ENCODE assay signal across 19 mouse cellular contexts in the genomic region with DNA sequence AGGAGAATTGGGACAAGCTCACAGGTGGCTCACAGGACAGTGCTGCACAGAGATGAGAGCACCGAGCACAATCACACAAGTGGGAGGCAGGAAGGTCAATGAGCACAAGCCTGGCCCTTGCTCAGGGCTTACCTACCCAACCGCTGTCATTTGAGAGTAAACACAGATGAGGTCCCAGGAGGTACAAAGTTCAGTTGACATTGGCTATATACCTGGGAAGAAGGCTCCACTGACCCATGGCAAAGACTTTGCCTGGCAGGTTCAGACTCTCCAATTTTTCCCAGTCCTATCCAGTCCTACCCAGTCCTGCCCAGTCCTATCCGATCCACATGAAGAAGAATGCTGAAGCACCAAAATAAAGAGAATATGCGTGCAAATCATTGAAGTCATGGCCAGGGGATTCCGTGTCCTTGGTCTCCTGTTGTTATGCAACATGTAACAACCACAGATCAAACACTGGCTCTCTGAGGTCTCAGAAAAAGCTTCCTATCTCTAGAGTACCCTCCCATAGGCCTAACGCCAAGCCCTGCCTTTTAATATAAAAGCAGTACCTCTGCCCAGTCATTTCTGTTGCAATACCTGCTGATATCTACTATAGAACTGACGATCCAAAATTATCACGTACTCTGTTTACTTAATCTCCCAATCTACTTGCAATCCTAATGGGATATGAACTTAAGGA. TPM values are rescaled to one million over a fixed set of nuclear protein-coding genes. Genes with fewer than 3 reads are reported as not detected.
A peak's percentile ranks its signal among the peaks of the same experiment; 100 is the strongest.
DNase-seq lines count a peak whose midpoint lies in the region; ATAC-seq and TF ChIP-seq lines count a peak whose summit lies in the region.
"Had no signal": no experiment of that assay in that cellular context is flagged by ENCODE, and none has a peak within 500 bp of the region (broad histone marks: within the 10 kb centered on the region; RNA-seq: fewer than 3 reads in every experiment).

No protein-coding gene starts in this region.

- ATAC-seq in intestine, embryonic 14.5 days (replicated peaks; ENCODE audit: low FRiP score, low TSS enrichment, low read depth), result 0 out of 2 replicates have a peak, but pooled peaks have one; percentile 53
- peak; percentile 76 for ATAC-seq in intestine, postnatal 0 days
- peak; percentile 65; the same call in 1 of the 2 replicates for ATAC-seq in stomach, embryonic 15.5 days (ENCODE audit: insufficient read depth, low FRiP score, low read depth)
- ATAC-seq in midbrain, embryonic 13.5 days, result no peak
- ATAC-seq: CD4-positive, CD25-positive, alpha-beta regulatory T cell, adult 4 months; forebrain, embryonic 16.5 days had no signal

- WGBS in intestine, embryonic 14.5 days, result 78% methylated on average over 8 of the region's 8 CpGs
- WGBS in intestine, postnatal 0 days, result 51% methylated on average over 8 of the region's 8 CpGs
- 21% methylated on average over 8 of the region's 8 CpGs for WGBS in liver, adult 2 months
- 77% methylated on average over 8 of the region's 8 CpGs for WGBS in stomach, embryonic 15.5 days
- 90% methylated on average over 8 of the region's 8 CpGs for WGBS in midbrain, embryonic 13.5 days

- no peaks in the 10 kb centered on the region for H3K9me3 ChIP-seq in intestine, embryonic 14.5 days (ENCODE audit: control insufficient read depth, low read length)
- H3K9me3 ChIP-seq in intestine, postnatal 0 days (ENCODE audit: control insufficient read depth), result no peaks in the 10 kb centered on the region
- no peaks in the 10 kb centered on the region for H3K9me3 ChIP-seq in stomach, embryonic 15.5 days
- H3K9me3 ChIP-seq in midbrain, embryonic 13.5 days, result no peaks in the 10 kb centered on the region
- H3K9me3 ChIP-seq: hindbrain, embryonic 13.5 days; limb, embryonic 15.5 days had no signal

- no peak for DNase-seq in intestine, embryonic 14.5 days (ENCODE audit: low spot score)
- peak; percentile 100 for DNase-seq in liver, adult 2 months (ENCODE audit: extremely low read depth, low read depth, low spot score)
- no peak for DNase-seq in lung, postnatal 36 days
- no peak for DNase-seq in cerebellum, adult 9-10 months
- DNase-seq: adrenal gland, postnatal 14 days; cerebellum, adult 9-11 months; heart, adult 18-20 months; lung, postnatal 4 days; thymus, adult 2 months had no signal

- H3K79me2 ChIP-seq in liver, adult 2 months (ENCODE audit: control insufficient read depth, insufficient read depth, low read length), result peaks cover 21% of the 10 kb centered on the region; the same call in 1 of the 2 replicates

- H3K36me3 ChIP-seq in intestine, embryonic 14.5 days (ENCODE audit: control insufficient read depth, insufficient read depth, low read length), result no peaks in the 10 kb centered on the region
- H3K36me3 ChIP-seq in intestine, postnatal 0 days (ENCODE audit: control insufficient read depth, insufficient read depth), result no peaks in the 10 kb centered on the region
- no peaks in the 10 kb centered on the region for H3K36me3 ChIP-seq in liver, adult 2 months (ENCODE audit: control insufficient read depth, insufficient read depth, low read length)
- H3K36me3 ChIP-seq in stomach, embryonic 15.5 days, result no peaks in the 10 kb centered on the region
- no peaks in the 10 kb centered on the region for H3K36me3 ChIP-seq in midbrain, embryonic 13.5 days
- H3K36me3 ChIP-seq: hindbrain, embryonic 13.5 days; limb, embryonic 15.5 days had no signal

- no peak overlapping the region for H3K27ac ChIP-seq in intestine, embryonic 14.5 days (ENCODE audit: low read depth)
- no peak overlapping the region for H3K27ac ChIP-seq in intestine, postnatal 0 days (ENCODE audit: low read depth, low read length)
- peak overlapping the region; percentile 89 for H3K27ac ChIP-seq in liver, adult 2 months (replicated peaks; ENCODE audit: insufficient read depth, low read depth, low read length)
- H3K27ac ChIP-seq in stomach, embryonic 15.5 days, result no peak overlapping the region
- no peak overlapping the region for H3K27ac ChIP-seq in midbrain, embryonic 13.5 days
- H3K27ac ChIP-seq: hindbrain, embryonic 13.5 days; limb, embryonic 15.5 days had no signal

- no peak for TF ChIP-seq POLR2A in liver, adult 2 months (IDR thresholded peaks at IDR 0.05; ENCODE audit: extremely low read depth, insufficient read depth, low read length)

- no peak overlapping the region for H3K4me2 ChIP-seq in intestine, embryonic 14.5 days (ENCODE audit: low read length)
- H3K4me2 ChIP-seq in intestine, postnatal 0 days (replicated peaks; ENCODE audit: low read depth), result peak overlapping the region; percentile 1; the same call in 1 of the 2 replicates
- H3K4me2 ChIP-seq in stomach, embryonic 15.5 days, result no peak overlapping the region
- H3K4me2 ChIP-seq in midbrain, embryonic 13.5 days (replicated peaks), result no peak overlapping the region
- H3K4me2 ChIP-seq: hindbrain, embryonic 13.5 days; limb, embryonic 15.5 days; midbrain, embryonic 11.5 days had no signal

- no peaks in the 10 kb centered on the region for H3K27me3 ChIP-seq in intestine, embryonic 14.5 days (replicated peaks; ENCODE audit: control insufficient read depth, insufficient read depth, low read length)
- no peaks in the 10 kb centered on the region for H3K27me3 ChIP-seq in intestine, postnatal 0 days (replicated peaks; ENCODE audit: control insufficient read depth, insufficient read depth, low read length)
- H3K27me3 ChIP-seq in liver, adult 2 months (ENCODE audit: control insufficient read depth, insufficient read depth, low read length), result no peaks in the 10 kb centered on the region
- no peaks in the 10 kb centered on the region for H3K27me3 ChIP-seq in stomach, embryonic 15.5 days (replicated peaks)
- H3K27me3 ChIP-seq in midbrain, embryonic 13.5 days, result no peaks in the 10 kb centered on the region
- H3K27me3 ChIP-seq: hindbrain, embryonic 13.5 days; limb, embryonic 15.5 days had no signal

- no peaks in the 10 kb centered on the region for H3K4me1 ChIP-seq in intestine, embryonic 14.5 days (replicated peaks; ENCODE audit: control insufficient read depth, insufficient read depth, low read length)
- H3K4me1 ChIP-seq in intestine, postnatal 0 days (replicated peaks; ENCODE audit: control insufficient read depth, insufficient read depth, low read length), result no peaks in the 10 kb centered on the region
- peaks cover 20% of the 10 kb centered on the region; the same call in 1 of the 2 replicates for H3K4me1 ChIP-seq in liver, adult 2 months (ENCODE audit: control insufficient read depth, insufficient read depth, low read length)
- H3K4me1 ChIP-seq in stomach, embryonic 15.5 days, result no peaks in the 10 kb centered on the region
- H3K4me1 ChIP-seq in midbrain, embryonic 13.5 days (replicated peaks), result no peaks in the 10 kb centered on the region
- H3K4me1 ChIP-seq: limb, embryonic 15.5 days had no signal

- no peak for TF ChIP-seq CTCF in intestine, postnatal 0 days (IDR thresholded peaks at IDR 0.05; ENCODE audit: low read depth)
- no peak for TF ChIP-seq CTCF in liver, adult 2 months (IDR thresholded peaks at IDR 0.05; ENCODE audit: low read depth, low read length)

- H3K4me3 ChIP-seq in intestine, embryonic 14.5 days (ENCODE audit: low read depth, low read length), result no peak overlapping the region
- H3K4me3 ChIP-seq in intestine, postnatal 0 days (ENCODE audit: low read depth, low read length), result no peak overlapping the region
- 0 out of 2 replicates have a peak overlapping the region, but pooled peaks have one; percentile 12 for H3K4me3 ChIP-seq in liver, adult 2 months (ENCODE audit: insufficient read depth, low read depth, low read length)
- no peak overlapping the region for H3K4me3 ChIP-seq in stomach, embryonic 15.5 days (replicated peaks)
- H3K4me3 ChIP-seq in midbrain, embryonic 13.5 days (replicated peaks), result no peak overlapping the region
- H3K4me3 ChIP-seq: erythroblast, embryonic 14.5 days; hindbrain, embryonic 13.5 days; limb, embryonic 15.5 days had no signal

- no peak overlapping the region for H3K9ac ChIP-seq in intestine, embryonic 14.5 days (ENCODE audit: low read length)
- no peak overlapping the region for H3K9ac ChIP-seq in intestine, postnatal 0 days (ENCODE audit: low read depth, low read length)
- no peak overlapping the region for H3K9ac ChIP-seq in liver, adult 2 months (ENCODE audit: low read depth, low read length)
- no peak overlapping the region for H3K9ac ChIP-seq in stomach, embryonic 15.5 days
- no peak overlapping the region for H3K9ac ChIP-seq in midbrain, embryonic 13.5 days (replicated peaks)
- H3K9ac ChIP-seq: hindbrain, embryonic 13.5 days; limb, embryonic 15.5 days had no signal

RNA-seq across cellular contexts. Expression of a gene that starts 14.0 kb away (rescaled TPM):
- 2.4 TPM in 2 replicates for polyA plus RNA-seq in intestine, embryonic 14.5 days (2014; fragmentation: Nextera tagmentation; extraction: Ambion mirVana)
- 0.85 and 0.89 TPM in 2 replicates for polyA plus RNA-seq in intestine, postnatal 0 days (2015; fragmentation: Nextera tagmentation; extraction: Ambion mirVana)
- 11.8 and 16.7 TPM in 2 replicates for total RNA-seq in liver, adult 2 months (2014; rRNA removed)
- 3.5 and 5.4 TPM in 2 replicates for polyA plus RNA-seq in liver, adult 2 months (2012; rRNA removed)
- polyA plus RNA-seq in stomach, embryonic 15.5 days (2015; fragmentation: Nextera tagmentation; extraction: Ambion mirVana), result 2.4 and 2.5 TPM in 2 replicates
- polyA plus RNA-seq in midbrain, embryonic 13.5 days (2015; fragmentation: Nextera tagmentation; extraction: Ambion mirVana), result 0.23 and 0.81 TPM in 2 replicates
- total RNA-seq: MEL had no signal
- polyA plus RNA-seq: erythroblast, embryonic 14.5 days had no signal
